Mouse (Mus musculus): ENCODE results near the gene Ttc22. TPM values are rescaled to one million over a fixed set of nuclear protein-coding genes. Genes with fewer than 3 reads are reported as not detected.

Ttc22 gene
- polyA plus RNA-seq, 1 experiment = 0.26 TPM

DNA sequence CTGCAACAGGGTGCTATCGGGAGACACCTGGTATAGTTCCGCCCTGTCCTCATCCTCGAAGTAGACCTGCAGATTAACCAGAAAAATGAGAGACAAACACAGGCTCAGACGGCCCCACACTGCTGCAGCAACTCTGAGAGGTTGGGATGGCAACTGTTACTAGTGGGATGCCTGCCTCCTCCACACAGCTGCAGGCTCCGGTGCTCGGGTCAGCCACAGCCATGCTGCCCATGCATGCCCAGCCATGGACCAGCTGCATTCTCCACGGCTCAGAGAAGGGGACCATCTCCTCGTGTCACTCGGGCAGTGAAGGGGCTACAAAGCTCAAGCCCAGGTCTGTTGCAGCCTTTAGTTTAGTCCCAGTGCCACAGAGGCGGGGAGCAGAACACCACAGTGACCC is 43.4 kb downstream of the Ttc22 start:
- 91% methylated on average over 10 of the region's 10 CpGs for WGBS
- TF ChIP-seq CTCF (IDR thresholded peaks at IDR 0.05; ENCODE audit: borderline replicate concordance, insufficient read depth, low read depth, low read length) (no peak), POLR2A (IDR thresholded peaks at IDR 0.05; ENCODE audit: borderline replicate concordance, insufficient read depth, low read length) (no peak)
- no peak overlapping the region for H3K4me3 ChIP-seq (replicated peaks; ENCODE audit: insufficient read depth, low read depth, low read length)
- no peak overlapping the region for H3K27ac ChIP-seq (ENCODE audit: insufficient read depth, low read length)
- H3K4me1 ChIP-seq (ENCODE audit: control insufficient read depth, insufficient read depth, low read length) = no peaks in the 10 kb centered on the region
- no peaks in the 10 kb centered on the region for H3K27me3 ChIP-seq (ENCODE audit: control insufficient read depth, insufficient read depth, low read length)
- DNase-seq = no peak

DNA sequence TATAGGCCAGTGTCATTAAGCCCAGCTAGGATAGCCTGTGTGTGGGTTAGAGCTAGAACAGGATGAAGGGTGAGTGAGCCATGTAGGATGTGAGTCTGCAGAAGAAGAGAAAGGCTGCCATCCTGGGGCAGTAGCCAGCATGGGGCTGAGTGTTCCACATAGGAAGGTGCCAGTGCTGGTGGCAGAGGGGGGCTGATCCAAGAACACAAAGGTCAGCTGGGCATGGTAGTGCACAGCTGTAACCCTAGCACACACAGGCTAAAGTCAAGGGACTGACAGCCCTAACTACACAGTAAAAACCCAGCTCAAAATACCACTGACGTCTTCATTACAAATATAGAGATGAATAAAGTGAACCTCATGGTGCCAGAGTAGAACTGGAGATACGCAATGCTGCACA is 44.3 kb downstream of the Ttc22 start:
- no peaks in the 10 kb centered on the region for H3K27me3 ChIP-seq (ENCODE audit: control insufficient read depth, insufficient read depth, low read length)
- 94% methylated on average over 2 of the region's 2 CpGs for WGBS
- no peak overlapping the region for H3K4me3 ChIP-seq (replicated peaks; ENCODE audit: insufficient read depth, low read depth, low read length)
- H3K4me1 ChIP-seq (ENCODE audit: control insufficient read depth, insufficient read depth, low read length) = no peaks in the 10 kb centered on the region
- TF ChIP-seq CTCF (IDR thresholded peaks at IDR 0.05; ENCODE audit: borderline replicate concordance, insufficient read depth, low read depth, low read length) (no peak), POLR2A (IDR thresholded peaks at IDR 0.05; ENCODE audit: borderline replicate concordance, insufficient read depth, low read length) (no peak)
- H3K27ac ChIP-seq (ENCODE audit: insufficient read depth, low read length) = no peak overlapping the region
- no peak for DNase-seq

DNA sequence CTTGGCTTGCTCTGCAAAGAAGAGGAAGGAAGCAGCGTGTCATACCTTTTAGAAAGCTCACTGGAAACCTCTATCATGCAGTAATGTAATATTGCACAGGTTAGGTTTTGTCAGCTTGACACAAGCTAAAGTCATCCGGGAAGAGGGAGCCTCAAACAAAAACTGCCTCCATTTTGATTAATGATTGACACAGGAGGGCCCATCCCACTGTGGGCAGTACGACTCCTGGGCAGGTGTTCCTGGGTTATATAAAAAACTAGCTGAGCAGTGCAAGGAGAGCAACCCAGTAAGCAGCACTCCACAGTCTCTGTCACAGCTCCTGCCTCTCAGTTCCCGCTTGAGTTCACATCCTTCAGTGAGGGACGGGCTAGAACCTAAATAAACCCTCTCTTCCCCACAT is 54.5 kb downstream of the Ttc22 start:
- peaks cover 3% of the 10 kb centered on the region; the same call in 1 of the 2 replicates for H3K4me1 ChIP-seq (ENCODE audit: control insufficient read depth, insufficient read depth, low read length)
- TF ChIP-seq POLR2A (IDR thresholded peaks at IDR 0.05; ENCODE audit: borderline replicate concordance, insufficient read depth, low read length) (no peak), CTCF (IDR thresholded peaks at IDR 0.05; ENCODE audit: borderline replicate concordance, insufficient read depth, low read depth, low read length) (no peak)
- 91% methylated on average over 5 of the region's 5 CpGs for WGBS
- H3K27me3 ChIP-seq (ENCODE audit: control insufficient read depth, insufficient read depth, low read length) = no peaks in the 10 kb centered on the region
- H3K27ac ChIP-seq (ENCODE audit: insufficient read depth, low read length) = no peak overlapping the region
- H3K4me3 ChIP-seq (replicated peaks; ENCODE audit: insufficient read depth, low read depth, low read length) = no peak overlapping the region
- no peak for DNase-seq

DNA sequence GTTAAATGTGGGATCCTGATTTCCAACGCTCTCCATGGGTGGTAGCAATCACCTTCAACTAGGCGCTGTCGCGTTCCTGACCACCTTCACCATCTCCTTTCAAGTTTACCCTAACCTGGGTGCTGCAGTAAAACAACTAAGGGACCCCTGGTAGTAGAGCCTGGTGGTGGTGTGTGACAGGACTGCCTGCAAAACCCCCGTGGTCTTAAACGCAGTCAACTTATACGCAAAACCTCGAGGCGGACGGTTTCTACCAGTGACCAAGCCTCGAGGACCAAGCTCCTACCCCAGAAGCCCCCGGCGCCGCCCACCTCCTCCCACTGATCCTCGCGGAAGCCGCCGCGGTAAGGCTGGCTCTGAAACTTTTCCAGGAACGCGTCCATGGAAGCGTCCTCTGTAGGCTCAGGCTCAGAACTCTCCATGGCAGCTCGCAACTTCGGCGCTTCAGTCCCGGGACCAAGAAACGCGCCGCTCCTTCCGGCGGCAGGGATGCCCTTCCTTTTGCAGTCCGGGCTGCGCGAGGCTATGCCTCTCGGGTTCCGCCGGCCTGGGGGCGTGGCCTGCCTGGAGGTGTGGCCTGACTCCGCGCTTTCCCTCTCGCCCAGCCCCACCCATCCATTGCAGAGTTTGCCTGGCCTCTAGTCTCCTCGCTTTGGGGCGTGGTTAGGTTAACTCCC is 56.3 kb downstream of the Ttc22 start, which contains the start of gene Ttc4:
TSS of gene Ttc4 (minus strand) at position 503 of the 677 bp plus-strand sequence.
- Histone ChIP-seq H3K4me3 (replicated peaks; ENCODE audit: insufficient read depth, low read depth, low read length) (peak within 1 kb of the TSS; percentile 82), H3K27me3 (ENCODE audit: control insufficient read depth, insufficient read depth, low read length) (no peaks in the 10 kb centered on the region), H3K4me1 (ENCODE audit: control insufficient read depth, insufficient read depth, low read length) (peaks cover 3% of the 10 kb centered on the region; the same call in 1 of the 2 replicates), H3K27ac (ENCODE audit: insufficient read depth, low read length) (no peak within 1 kb of the TSS)
- under 1% methylated on average over 43 of the region's 43 CpGs for WGBS
- TF ChIP-seq POLR2A (IDR thresholded peaks at IDR 0.05; ENCODE audit: borderline replicate concordance, insufficient read depth, low read length) (peak; percentile 78; the same call in 1 of the 2 replicates), CTCF (IDR thresholded peaks at IDR 0.05; ENCODE audit: borderline replicate concordance, insufficient read depth, low read depth, low read length) (no peak)
- DNase-seq = peak; percentile 83 to 88

DNA sequence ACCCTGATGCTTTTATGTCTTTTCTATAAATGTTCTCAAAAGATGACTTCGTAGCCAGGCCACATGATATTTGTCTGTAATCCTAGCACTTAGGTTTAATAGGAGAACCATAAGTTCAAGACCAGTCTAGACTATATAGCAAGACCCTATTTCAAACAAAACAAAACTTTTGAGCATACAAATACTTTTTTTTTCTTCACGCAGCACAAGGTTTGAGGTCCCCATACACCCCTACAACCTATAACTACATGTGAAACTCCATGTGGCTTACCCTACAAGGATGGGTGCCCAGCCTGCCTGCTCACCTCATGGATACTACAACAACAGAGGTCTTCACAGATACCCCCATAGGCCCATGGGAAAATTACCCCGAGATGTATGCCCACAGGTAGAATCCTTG is 56.9 kb downstream of the Ttc22 start:
- 46% methylated on average over 3 of the region's 3 CpGs for WGBS
- Histone ChIP-seq H3K4me1 (ENCODE audit: control insufficient read depth, insufficient read depth, low read length) (peaks cover 3% of the 10 kb centered on the region; the same call in 1 of the 2 replicates), H3K27me3 (ENCODE audit: control insufficient read depth, insufficient read depth, low read length) (no peaks in the 10 kb centered on the region), H3K27ac (ENCODE audit: insufficient read depth, low read length) (no peak overlapping the region), H3K4me3 (replicated peaks; ENCODE audit: insufficient read depth, low read depth, low read length) (peak overlapping the region; percentile 82)
- TF ChIP-seq CTCF (IDR thresholded peaks at IDR 0.05; ENCODE audit: borderline replicate concordance, insufficient read depth, low read depth, low read length) (no peak), POLR2A (IDR thresholded peaks at IDR 0.05; ENCODE audit: borderline replicate concordance, insufficient read depth, low read length) (no peak)
- no peak for DNase-seq

DNA sequence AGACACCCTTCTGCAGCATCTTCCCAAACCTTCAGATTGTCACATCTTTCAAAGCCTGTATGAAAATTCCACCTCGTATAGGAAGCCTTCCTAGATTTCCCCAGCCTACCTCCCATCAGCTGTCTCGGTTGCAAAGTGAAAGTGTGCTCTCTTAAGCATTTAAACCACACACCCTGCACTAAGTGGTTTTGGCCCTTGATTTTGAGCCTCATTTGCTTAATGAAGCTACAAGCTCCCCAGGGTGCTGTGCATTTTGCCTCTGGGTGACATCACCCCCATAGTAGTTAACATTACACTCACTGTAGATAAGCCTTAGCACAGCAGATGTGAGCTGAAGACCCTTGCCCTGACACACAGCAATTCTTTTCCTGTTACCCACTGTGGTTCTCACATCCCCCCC is 58.7 kb downstream of the Ttc22 start:
- no peak for DNase-seq
- Histone ChIP-seq H3K4me1 (ENCODE audit: control insufficient read depth, insufficient read depth, low read length) (peaks cover 3% of the 10 kb centered on the region; the same call in 1 of the 2 replicates), H3K4me3 (replicated peaks; ENCODE audit: insufficient read depth, low read depth, low read length) (no peak overlapping the region), H3K27me3 (ENCODE audit: control insufficient read depth, insufficient read depth, low read length) (no peaks in the 10 kb centered on the region), H3K27ac (ENCODE audit: insufficient read depth, low read length) (no peak overlapping the region)
- WGBS = 41% methylated on average over 2 of the region's 2 CpGs
- TF ChIP-seq POLR2A (IDR thresholded peaks at IDR 0.05; ENCODE audit: borderline replicate concordance, insufficient read depth, low read length) = no peak

DNA sequence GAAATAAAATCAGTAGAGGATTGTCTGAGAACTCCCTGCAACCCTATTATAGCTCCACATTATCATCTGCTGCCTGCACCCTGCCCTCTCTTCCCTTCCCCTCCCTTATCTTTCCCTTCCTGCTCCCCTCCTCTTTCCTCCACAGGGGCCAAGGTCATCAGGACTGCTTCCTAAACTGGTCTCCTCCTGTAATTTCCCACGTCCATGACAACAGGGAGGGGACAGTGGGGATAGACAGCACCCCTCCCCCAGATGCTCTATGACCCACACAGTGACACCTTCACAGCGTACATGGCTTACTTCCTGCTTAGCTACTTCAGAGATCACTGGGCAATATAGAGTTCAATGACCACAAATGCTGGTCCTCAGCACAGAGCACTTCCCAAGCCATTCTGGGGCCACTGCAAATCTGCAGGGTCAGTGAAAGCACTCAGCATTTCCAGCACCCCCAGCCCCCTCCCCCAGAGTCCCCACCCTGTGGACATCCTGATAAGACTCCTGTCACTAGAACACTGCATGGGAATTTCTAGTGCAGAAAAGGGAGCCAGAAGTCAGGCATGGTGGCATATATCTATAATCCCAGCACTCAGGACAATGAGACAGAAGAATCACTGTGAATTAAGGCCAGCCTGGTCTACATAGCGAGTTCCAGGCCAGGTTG is 66.5 kb downstream of the Ttc22 start:
- Histone ChIP-seq H3K27me3 (ENCODE audit: control insufficient read depth, insufficient read depth, low read length) (no peaks in the 10 kb centered on the region; the same call in 1 of the 2 replicates), H3K4me3 (replicated peaks; ENCODE audit: insufficient read depth, low read depth, low read length) (no peak overlapping the region), H3K27ac (ENCODE audit: insufficient read depth, low read length) (no peak overlapping the region), H3K4me1 (ENCODE audit: control insufficient read depth, insufficient read depth, low read length) (no peaks in the 10 kb centered on the region)
- WGBS = 51% methylated on average over 3 of the region's 3 CpGs
- TF ChIP-seq POLR2A (IDR thresholded peaks at IDR 0.05; ENCODE audit: borderline replicate concordance, insufficient read depth, low read length) (no peak), CTCF (IDR thresholded peaks at IDR 0.05; ENCODE audit: borderline replicate concordance, insufficient read depth, low read depth, low read length) (no peak)
- no peak for DNase-seq

Other genes starting within 250 kb of the Ttc22 start
- 0.33 and 0.34 TPM in 2 replicates for gene Pcsk9, start 158.1 kb upstream of the Ttc22 start, polyA plus RNA-seq (2012; rRNA removed)
- 0.03 and 0.10 TPM in 2 replicates for gene Bsnd, start 130.1 kb upstream of the Ttc22 start, polyA plus RNA-seq (2012; rRNA removed)
- gene Dhcr24, start 61.4 kb upstream of the Ttc22 start, polyA plus RNA-seq (2012; rRNA removed) = 76.3 and 86.4 TPM in 2 replicates
- gene Lexm, start 5.2 kb upstream of the Ttc22 start, polyA plus RNA-seq (2012; rRNA removed) = 0.08 and 0.15 TPM in 2 replicates
- 7.7 and 9.3 TPM in 2 replicates for gene Pars2, start 28.6 kb downstream of the Ttc22 start, polyA plus RNA-seq (2012; rRNA removed)
- 127 and 137 TPM in 2 replicates for gene Ttc4, start 56.5 kb downstream of the Ttc22 start, polyA plus RNA-seq (2012; rRNA removed)
- gene Mroh7, start 108.5 kb downstream of the Ttc22 start, polyA plus RNA-seq (2012; rRNA removed) = 3.2 and 3.8 TPM in 2 replicates
- not detected in 2 replicates for gene Fam151a, start 111.5 kb downstream of the Ttc22 start, polyA plus RNA-seq (2012; rRNA removed)
- 32.5 and 32.7 TPM in 2 replicates for gene Acot11, start 182.6 kb downstream of the Ttc22 start, polyA plus RNA-seq (2012; rRNA removed)